Mouse (Mus musculus) testis, adult 2 months (tissue): ENCODE measurements around the gene Tmem189. TPM values are rescaled to one million over a fixed set of nuclear protein-coding genes. Genes with fewer than 3 reads are reported as not detected.

ENCODE experiments used
- H3K27ac ChIP-seq: fragments of 200-500 bp; 2 replicates; pipeline ENCODE4 v1.5.1; 2012; ENCODE audit warnings: low read depth, low read length; ENCODE audit not compliant: control insufficient read depth, insufficient read depth
- H3K27me3 ChIP-seq: fragments of 200-500 bp; 2 replicates; pipeline ENCODE4 v1.6.1; 2012; ENCODE audit warnings: mild to moderate bottlenecking, low read length, moderate library complexity; ENCODE audit not compliant: control insufficient read depth, insufficient read depth
- H3K36me3 ChIP-seq: fragments of 200-500 bp; 2 replicates; pipeline ENCODE4 v1.6.1; 2012; ENCODE audit warnings: mild to moderate bottlenecking, low read length; ENCODE audit not compliant: control insufficient read depth, insufficient read depth
- H3K4me1 ChIP-seq: fragments of 200-500 bp; 2 replicates; pipeline ENCODE4 v1.6.1; 2012; ENCODE audit warnings: low read length; ENCODE audit not compliant: control insufficient read depth, insufficient read depth
- H3K4me3 ChIP-seq: fragments of 200-500 bp; 2 replicates; pipeline ENCODE4 v1.5.1; 2012; ENCODE audit warnings: low read depth, mild to moderate bottlenecking, low read length, moderate library complexity, mixed read lengths; ENCODE audit not compliant: control insufficient read depth
- CTCF ChIP-seq: fragments of 200-500 bp; IDR thresholded peaks from 2 replicates; pipeline ENCODE4 v1.5.1; 2012; ENCODE audit warnings: low read depth, mild to moderate bottlenecking, inconsistent platforms, low read length, moderate library complexity; ENCODE audit not compliant: control insufficient read depth, insufficient read depth, insufficient replicate concordance
- POLR2A ChIP-seq: fragments of 200-500 bp; IDR thresholded peaks from 2 replicates; pipeline ENCODE4 v1.6.1; 2012; ENCODE audit warnings: low read depth, mild to moderate bottlenecking, inconsistent platforms, low read length, moderate library complexity; ENCODE audit not compliant: control insufficient read depth
- polyA plus RNA-seq: library from polyadenylated mRNA; depleted of rRNA; stranded (reverse); fragments of >200 nt; gene quantifications from 2 replicates; pipeline ENCODE4 v1.2.3, GENCODE M21; 2012

Tmem189 gene
- polyA plus RNA-seq, 1 experiment: 97.4 TPM

- Histone ChIP-seq H3K4me1 (peaks cover 16% of the 10 kb centered on the region), H3K27me3 (no peaks in the 10 kb centered on the region), H3K27ac (no peak overlapping the region), H3K4me3 (peak overlapping the region; percentile 16; the same call in 1 of the 2 replicates), H3K36me3 (no peaks in the 10 kb centered on the region)
- TF ChIP-seq POLR2A (no peak), CTCF (no peak)
Observed at GRCm38 (mm10) chr2:167722538-167722937, 32.9 kb upstream of the Tmem189 start.

GRCm38 (mm10) chr2:167721159-167721882, 31.7 kb upstream of the Tmem189 start:
- peaks cover 16% of the 10 kb centered on the region for H3K4me1 ChIP-seq
- no peak for TF ChIP-seq CTCF
- TF ChIP-seq POLR2A: no peak
- peak overlapping the region; percentile 16 for H3K4me3 ChIP-seq
- H3K36me3 ChIP-seq: no peaks in the 10 kb centered on the region
- no peak overlapping the region for H3K27ac ChIP-seq
- H3K27me3 ChIP-seq: no peaks in the 10 kb centered on the region

GRCm38 (mm10) chr2:167719520-167719919, 29.9 kb upstream of the Tmem189 start:
- TF ChIP-seq CTCF (no peak), POLR2A (no peak)
- H3K36me3 ChIP-seq: no peaks in the 10 kb centered on the region
- peaks cover 16% of the 10 kb centered on the region for H3K4me1 ChIP-seq
- no peaks in the 10 kb centered on the region for H3K27me3 ChIP-seq
- no peak overlapping the region for H3K4me3 ChIP-seq
- H3K27ac ChIP-seq: no peak overlapping the region

- no peaks in the 10 kb centered on the region for H3K27me3 ChIP-seq
- H3K4me3 ChIP-seq: no peak overlapping the region
- H3K27ac ChIP-seq: no peak overlapping the region
- H3K36me3 ChIP-seq: no peaks in the 10 kb centered on the region
- H3K4me1 ChIP-seq: peaks cover 14% of the 10 kb centered on the region
- TF ChIP-seq CTCF (no peak), POLR2A (no peak)
Observed at GRCm38 (mm10) chr2:167717208-167717607, 27.6 kb upstream of the Tmem189 start.

- no peak overlapping the region for H3K4me3 ChIP-seq
- no peak overlapping the region for H3K27ac ChIP-seq
- TF ChIP-seq POLR2A (no peak), CTCF (no peak)
- H3K4me1 ChIP-seq: peaks cover 4% of the 10 kb centered on the region; the same call in 1 of the 2 replicates
- no peaks in the 10 kb centered on the region for H3K27me3 ChIP-seq
- no peaks in the 10 kb centered on the region for H3K36me3 ChIP-seq
Observed at GRCm38 (mm10) chr2:167715008-167715407, 25.4 kb upstream of the Tmem189 start.

GRCm38 (mm10) chr2:167714298-167714697, 24.7 kb upstream of the Tmem189 start:
- Histone ChIP-seq H3K4me1 (peaks cover 4% of the 10 kb centered on the region; the same call in 1 of the 2 replicates), H3K4me3 (no peak overlapping the region), H3K36me3 (no peaks in the 10 kb centered on the region), H3K27ac (no peak overlapping the region), H3K27me3 (no peaks in the 10 kb centered on the region)
- TF ChIP-seq CTCF (no peak), POLR2A (no peak)

- Histone ChIP-seq H3K36me3 (no peaks in the 10 kb centered on the region), H3K4me1 (peaks cover 4% of the 10 kb centered on the region; the same call in 1 of the 2 replicates), H3K27ac (no peak overlapping the region), H3K4me3 (no peak overlapping the region; the same call in 1 of the 2 replicates), H3K27me3 (no peaks in the 10 kb centered on the region)
- no peak for TF ChIP-seq POLR2A
- peak; percentile 95 for TF ChIP-seq CTCF
Observed at GRCm38 (mm10) chr2:167712872-167713821, 23.5 kb upstream of the Tmem189 start.
